Mouse (Mus musculus) hematopoietic stem cell, adult 5-6 weeks (primary cell): Measurements from ENCODE around the gene Amigo2. TPM values are rescaled to one million over a fixed set of nuclear protein-coding genes. Genes with fewer than 3 reads are reported as not detected.

Source experiments
- ATAC-seq, 2 experiments: fragments of 125-278 bp in 1 of 2; replicated peaks in 1 of 2; 2 replicates each; pipeline ENCODE4 v1.8.0; 2016 to 2017; ENCODE audit warnings: inconsistent platforms in 2 of 2, mild to moderate bottlenecking in 2 of 2, moderate number of reproducible peaks in 2 of 2, low read depth in 1 of 2, moderate TSS enrichment in 1 of 2; ENCODE audit not compliant: low FRiP score in 2 of 2, poor library complexity in 2 of 2, severe bottlenecking in 2 of 2, insufficient read depth in 1 of 2, low TSS enrichment in 1 of 2
- total RNA-seq: library from RNA; stranded (forward); fragments of 172-1452, 232-1000 nt; gene quantifications from 2 replicates; pipeline ENCODE4 v1.2.3, GENCODE M21; 2017

Amigo2 gene
- 4.3 and 5.9 TPM in 2 replicates for total RNA-seq

DNA sequence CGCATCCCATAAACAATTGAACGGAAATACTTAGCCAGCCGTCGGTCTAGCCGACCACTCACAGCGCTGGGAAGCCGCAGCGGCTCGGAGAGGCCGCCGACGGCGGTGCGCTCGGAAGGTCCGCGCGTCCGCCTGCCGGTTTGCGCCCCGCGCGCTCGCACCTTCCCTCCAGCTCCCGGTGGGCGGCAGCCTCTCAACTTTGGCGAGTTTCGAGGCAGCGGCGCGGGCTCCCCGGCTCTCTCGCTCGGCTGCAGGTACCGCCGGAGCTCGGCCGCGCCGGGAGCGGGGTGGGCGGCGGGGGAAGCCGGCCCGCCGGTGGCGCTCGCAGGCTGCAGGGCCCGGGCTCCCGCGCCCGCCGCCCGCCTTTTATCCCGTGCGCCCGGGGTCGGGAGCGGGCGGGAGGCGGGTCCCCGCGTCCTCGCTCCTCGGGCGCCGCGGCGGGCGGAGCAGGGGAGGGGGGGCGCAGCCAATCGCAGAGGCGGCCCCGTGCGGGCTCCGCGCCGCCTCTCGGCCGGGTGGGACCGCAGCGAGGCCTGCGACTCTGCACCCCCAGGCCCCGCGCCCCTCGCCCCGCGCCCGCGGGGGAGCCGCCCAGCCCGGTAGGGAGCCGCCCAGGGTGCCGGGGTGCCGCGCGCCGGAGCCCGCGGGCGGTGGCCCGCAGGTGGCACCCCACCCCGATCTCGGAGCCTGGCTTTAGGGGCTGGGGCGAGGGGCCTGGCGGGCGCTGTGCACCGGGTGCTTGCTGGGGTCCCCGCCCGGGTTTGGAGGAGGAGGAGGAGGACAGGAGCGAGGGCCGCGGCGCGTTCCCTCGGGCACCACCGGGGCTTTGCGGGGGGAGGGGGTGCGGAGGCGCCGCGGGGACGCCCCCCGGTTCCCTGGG is at the start of gene Amigo2, which contains the start of gene Pced1b:
TSS of gene Amigo2 (minus strand) at position 377 of the 880 bp plus-strand sequence.
TSS of gene Pced1b (plus strand) at position 197 of the 880 bp plus-strand sequence.
- ATAC-seq = no peak

DNA sequence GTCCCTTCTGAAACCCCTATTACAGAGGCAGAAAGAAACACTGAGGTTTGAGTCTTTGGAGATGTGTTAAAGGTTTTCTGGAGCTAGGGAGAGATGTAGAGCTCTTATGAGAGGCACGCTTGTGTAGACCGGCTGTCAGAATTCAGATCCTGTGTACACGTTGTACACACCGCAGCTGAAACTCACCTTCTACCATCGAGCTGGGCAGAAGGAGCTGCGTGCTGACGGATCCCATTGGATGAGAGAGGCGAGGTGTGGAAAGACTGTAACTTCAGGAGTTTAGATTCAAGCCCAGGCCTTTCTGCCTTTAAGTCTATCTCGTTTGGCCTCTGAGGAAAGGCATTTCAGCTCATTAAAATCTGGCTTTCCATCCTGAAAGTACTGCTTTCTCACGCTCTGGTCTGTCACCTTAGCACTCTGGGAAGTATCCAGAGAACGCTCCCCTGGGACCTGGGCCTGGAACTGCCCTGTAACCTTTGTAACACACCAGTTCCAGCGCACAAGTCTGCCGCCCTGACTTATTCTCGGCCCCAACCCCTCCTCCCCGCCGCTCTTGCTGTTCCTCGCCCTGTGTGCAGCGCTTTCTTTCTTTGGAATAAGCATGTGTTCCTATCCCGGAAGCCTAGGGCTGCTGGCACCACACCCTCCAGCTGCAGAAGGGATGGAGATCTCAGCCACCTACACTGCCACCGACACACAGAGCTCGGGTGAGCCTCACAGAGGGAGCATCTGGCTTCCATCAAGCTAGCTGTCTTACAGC is 44.4 kb upstream of the Amigo2 start:
- no peak for ATAC-seq

DNA sequence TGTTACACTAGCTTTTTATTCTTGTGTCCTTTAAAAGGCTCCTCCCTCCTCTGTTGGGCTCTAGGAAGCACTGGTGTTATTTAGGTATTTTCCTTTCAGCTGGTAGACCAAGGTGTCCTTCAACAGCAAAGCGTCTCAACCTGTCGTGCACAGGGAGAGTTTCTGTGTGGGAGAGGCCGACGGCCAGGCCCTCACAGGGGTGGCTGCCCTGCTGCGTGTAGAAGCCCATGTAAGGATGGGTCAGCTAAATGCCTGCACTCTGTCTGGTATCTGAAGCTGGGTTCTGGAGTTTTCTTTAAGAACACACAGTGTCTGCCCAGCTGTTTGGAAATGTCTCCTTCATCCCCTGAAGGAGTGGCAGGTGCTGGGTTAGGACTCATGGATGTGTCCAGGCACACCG is 43.3 kb upstream of the Amigo2 start:
- ATAC-seq = no peak

DNA sequence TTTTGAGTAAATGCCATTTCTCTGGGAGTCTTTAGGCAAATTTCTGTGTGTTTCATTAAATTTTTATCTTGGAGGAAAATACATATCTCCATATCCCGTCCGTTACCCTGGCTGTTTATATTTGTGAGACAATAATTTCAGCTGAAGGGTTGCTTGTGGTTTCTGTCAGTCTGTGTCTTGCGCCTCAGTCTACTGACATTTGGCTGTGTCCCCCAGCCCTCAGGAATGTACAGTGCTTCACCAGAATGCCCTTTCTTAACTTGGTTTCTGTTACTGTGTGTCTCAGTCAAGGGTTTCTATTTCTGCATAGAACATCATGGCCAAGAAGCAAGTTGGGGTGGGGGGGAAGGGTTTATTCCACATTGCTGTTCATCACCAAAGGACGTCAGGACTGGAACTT is 42.1 kb upstream of the Amigo2 start:
- ATAC-seq = no peak

DNA sequence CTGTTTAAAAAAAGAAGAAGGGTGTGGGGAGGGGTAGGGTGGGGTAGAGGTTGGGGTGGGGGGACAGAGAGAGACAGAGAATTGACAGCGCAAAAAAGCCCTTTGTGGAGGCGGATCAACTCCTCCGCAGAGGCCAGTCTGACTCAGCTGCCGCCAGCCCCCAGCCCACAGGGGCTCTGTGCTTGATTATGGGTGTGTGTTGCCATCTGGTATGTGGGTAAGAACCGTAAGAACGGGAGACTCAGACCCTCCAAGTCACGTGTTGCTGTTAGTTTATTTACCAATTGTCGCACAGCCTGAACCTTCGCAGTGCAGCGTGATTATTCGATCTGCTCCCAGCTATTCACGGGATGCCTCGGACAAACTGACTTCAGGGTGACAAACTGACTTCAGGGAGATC is 41.6 kb upstream of the Amigo2 start:
- no peak for ATAC-seq

DNA sequence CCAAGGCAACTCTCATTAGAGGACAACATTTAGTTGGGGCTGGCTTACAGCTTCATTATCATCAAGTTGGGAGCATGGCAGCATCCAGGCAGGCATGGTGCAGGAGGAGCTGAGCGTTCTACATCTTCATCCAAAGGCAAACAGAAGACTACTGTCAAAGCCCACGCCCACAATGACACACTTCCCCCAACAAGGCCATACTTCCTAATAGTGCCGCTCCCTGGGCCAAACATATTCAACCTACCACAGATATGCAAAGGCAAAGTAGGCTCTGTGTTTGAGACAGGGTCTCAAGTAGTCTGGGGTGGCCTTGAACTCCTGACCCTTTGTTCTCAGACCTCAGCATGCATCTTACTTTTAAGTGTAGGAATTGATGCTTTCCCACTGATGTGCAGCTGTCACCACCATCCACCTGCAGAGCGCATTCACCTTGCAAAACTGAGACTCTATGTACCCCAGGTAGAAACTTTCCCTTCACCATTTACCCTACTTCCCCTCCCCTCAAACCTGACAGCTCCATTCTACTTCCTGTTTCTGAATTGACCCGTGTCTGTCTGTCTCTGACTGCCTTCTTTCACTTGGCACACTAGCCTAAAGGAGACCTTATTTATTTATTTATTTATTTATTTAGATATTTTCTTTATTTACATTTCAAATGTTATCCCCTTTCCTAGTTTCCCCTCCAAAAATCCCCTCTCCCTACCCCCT is 40.5 kb upstream of the Amigo2 start:
- no peak for ATAC-seq

DNA sequence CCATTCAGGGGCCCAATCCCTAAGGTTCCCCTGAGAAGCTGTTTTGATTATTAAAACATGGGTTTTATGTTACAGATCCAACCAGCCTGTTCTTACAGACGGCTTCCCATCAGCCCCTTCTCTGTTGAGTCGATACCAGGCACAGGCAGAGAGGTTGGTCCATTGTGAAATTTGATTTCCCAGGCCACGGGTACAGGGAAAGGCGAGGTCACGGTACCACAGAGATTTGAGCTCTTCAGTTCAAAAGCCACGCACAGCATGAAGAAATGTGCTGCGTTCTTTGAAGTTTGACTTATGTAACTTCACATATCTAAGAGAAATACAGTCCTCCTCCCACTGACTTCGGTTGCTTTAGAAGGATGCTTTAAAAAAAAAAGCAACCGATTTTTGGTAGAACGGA is 39.6 kb upstream of the Amigo2 start:
- no peak for ATAC-seq

DNA sequence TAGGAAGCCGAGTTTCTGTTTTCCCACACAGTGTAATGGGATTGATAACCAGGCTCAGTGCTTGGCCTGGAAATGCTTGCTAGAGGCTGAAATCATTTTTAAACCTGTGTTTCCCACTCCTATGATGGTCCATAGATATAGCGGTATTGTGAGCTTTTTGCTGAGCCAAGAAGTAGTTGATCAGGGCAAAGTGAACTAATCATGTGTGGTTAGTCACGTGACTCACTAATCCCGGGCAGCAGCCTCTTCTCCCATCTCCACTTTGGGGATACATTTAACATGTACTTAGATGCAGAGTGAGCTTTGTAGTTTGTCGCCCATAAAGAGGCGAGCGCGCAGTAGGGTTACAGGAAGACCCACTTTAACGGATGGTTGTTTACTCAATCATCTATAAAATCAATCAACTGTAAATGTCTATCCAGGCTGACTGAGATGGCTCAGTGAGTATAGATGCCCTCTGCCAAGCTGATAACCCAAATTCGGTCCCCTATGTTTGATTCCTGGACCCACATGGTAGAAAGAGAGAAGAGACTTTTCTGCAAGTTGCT is 38.7 kb upstream of the Amigo2 start:
- ATAC-seq = no peak

DNA sequence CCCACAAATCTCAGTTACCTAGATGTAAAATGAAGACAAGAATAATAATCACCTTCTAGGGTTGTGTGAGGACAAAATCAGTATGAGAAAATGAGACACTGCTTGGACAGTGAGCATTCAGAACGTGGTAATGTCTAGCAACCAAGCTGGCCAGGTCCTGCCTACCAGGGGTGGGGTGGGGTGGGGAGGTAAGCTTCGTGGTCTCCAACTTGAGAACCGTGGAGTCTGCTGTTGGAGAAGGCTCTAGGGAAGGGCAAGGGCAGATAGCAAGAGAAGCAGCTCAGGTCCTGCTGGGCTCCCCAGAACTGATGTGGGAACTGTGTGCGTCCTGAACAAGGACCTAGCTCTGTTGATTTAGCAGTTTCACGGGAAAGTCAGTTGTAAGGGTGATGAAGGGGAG is 37.1 kb upstream of the Amigo2 start:
- no peak for ATAC-seq

DNA sequence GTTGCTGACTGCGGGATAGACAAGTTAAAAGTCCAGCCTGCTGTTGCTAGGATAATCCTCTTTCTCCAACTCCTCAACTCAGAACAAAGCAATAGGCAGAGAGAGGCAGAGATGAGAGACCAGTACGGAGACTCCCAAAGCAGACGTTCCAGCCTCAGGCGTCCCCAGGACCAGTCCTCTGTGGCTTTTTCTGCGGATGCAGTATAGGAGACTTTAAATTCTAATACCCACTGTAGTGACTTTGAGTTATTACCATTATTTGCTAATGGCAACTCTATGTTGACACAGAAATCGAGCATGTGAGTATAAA is 35.4 kb upstream of the Amigo2 start:
- ATAC-seq = no peak

DNA sequence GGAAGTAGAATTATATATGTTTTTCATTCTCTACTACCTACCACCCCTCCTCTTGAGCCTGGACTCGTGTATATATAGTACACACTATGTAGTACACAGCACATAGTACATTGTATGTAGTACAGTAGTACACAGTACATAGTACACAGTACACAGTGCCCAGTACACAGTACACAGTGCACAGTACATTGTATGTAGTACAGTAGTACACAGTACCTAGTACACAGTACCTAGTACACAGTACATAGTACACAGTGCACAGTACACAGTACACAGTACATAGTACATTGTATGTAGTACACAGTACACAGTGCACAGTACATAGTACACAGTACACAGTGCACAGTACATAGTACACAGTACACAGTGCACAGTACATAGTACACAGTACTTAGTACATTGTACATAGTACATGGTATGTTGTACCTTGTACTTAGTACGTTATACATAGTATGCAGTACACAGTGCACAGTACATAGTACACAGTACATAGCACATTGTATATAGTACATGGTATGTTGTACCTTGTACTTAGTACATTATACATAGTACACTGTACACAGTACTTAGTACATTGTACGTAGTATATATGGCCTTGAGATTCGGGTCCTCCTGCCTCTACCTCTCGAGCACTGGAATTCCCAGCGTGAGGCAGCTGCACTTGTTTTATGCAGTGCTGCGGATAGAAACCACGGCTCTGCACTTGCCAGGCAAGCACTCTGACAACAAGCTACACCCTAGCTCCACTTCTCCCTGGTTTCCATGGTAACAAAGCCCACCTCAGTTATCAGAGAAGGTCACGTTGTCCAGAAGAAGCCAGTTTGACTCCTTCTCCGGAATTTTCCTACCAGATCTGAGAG is 34.9 kb upstream of the Amigo2 start:
- ATAC-seq = no peak

DNA sequence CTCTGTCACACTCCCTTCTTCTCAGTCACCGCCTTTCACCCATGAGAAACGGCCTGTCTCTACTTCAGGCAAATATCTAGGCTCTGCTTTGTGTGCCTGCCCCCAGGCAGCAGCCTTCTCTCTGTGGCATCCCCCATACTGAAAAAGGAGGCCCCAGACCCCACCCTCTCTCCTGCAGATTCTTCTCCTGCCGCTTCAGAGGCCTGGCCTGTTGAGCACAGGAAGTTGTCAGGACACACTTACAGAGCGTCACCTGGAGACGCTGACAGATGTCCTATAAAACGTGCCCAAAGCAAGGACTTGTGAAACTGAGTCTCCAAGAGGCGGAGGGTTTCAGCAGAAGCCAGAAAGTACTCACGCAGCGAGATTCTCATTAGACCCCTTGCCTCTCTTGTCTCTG is 33.7 kb upstream of the Amigo2 start:
- no peak for ATAC-seq

DNA sequence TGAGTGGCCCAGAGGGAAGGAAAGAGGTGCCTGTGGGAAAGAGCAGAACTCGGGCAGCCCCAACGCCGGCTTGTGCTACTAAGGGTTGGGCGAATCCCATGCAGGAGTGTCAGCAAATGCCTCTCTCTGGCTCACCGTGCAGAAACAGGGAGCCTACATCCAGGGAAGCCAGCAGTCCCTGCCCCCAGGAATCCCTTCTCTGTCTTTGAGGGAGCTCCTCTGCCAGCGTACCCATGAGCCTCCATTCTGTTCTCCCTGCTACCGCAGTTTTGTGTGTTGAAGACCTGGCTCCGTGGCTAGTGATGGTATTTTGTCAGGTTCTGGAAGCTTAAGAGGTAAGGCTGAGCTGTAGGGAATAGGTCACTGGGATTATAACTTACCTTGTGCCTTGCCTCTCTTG is 33.0 kb upstream of the Amigo2 start:
- no peak for ATAC-seq

DNA sequence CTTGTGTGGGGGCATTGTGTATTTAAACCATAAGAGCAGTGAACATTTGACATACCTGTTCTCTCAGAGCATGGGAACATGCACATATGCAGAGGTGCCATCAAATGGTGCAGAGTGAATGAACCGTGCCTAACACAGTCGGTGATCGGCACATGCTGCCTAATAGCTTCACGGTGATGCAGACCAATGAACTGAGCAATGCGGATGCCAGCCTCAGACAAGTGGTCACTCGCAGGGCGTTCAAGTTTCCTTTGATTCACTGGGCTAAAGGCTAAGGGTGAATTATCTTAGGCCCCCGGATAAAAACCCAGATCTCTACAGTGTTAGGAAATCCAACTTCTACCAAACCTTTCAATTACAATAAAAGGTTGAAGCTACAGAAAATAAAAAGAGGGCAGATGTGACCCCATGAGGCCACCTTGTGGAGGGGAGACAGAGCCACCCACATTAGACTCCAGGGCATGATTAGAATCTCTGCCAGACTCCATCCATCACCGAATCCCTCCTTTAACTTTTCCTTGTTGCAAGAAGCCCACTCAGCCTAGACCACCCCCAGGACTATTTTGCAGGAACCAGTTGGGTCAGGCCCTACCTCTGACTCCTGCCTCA is 31.4 kb upstream of the Amigo2 start:
- ATAC-seq = no peak

DNA sequence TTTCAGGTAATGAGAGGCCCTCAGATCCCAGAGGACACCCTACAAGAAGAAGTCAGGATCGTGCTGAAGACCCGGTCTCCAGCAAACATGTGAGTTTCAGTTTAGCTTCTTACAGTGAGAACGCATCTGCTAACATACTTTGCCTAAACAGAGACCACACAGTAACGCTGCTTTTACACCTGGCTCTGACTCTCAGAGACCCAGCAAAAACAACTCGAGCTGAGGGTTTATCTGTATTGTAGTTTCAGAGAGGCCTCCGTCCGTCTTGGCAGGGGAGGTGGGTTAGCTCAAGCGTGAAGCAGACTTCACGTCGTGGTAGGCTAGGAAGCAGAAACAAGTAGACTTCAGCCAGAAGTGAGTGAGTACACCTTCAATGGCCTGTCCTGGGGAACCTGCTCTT is 30.2 kb upstream of the Amigo2 start:
- no peak for ATAC-seq

DNA sequence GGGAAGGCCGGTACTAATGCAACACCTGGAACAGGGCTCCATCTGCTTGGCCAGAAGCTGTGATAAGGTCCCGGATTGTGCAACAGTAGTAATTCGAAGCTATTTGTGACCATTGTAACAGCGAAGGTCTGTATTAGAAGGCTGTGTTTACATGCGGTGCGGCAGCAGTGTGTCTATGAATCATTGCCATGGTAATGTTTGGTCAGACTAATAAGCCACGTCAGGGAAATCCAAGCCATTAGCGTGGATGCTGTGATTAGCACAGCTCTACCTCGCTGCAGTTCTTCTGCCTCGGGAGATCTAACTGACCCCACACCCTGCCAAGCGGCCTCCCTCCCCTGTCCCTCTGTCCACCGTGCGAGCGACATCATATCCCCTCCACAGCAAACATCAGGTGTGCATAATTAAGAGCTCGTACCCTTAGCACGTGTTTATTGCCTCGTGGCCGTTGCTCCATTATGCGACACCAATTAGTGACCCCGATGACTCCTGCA is 29.6 kb upstream of the Amigo2 start:
- ATAC-seq = no peak
